Mouse (Mus musculus): ENCODE measurements at regions not wholly inside any gene's neighbourhood (a gene's known extent, or its start where the extent isn't known, plus 50 kb on each side); places are given as distances from the start of the nearest gene placed in this dataset.
A peak's percentile ranks its signal among the peaks of the same experiment; 100 is the strongest.

DNA sequence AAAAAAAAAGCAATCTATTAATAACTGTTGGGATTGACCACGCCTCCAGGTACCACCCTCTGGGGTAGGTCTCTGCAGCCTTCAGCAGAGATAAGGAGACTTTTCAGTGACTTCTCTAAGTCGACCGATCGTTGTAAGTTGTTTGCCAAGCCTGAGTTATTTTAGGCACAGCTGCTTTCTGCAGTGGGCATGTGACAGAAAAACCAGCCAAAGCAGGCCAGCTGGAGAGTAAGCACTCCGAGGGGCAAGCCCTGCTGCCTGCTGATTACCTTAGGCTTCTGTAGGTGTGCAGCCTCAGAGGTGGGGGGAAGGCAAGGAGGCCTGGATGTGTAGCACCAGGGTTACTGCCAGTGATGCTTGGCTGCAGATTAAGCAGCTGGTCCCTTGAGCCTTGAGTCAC lies 246.0 kb downstream of the Cd83 start:
- DNase-seq (ENCODE audit: low read depth, low spot score) = no peak

DNA sequence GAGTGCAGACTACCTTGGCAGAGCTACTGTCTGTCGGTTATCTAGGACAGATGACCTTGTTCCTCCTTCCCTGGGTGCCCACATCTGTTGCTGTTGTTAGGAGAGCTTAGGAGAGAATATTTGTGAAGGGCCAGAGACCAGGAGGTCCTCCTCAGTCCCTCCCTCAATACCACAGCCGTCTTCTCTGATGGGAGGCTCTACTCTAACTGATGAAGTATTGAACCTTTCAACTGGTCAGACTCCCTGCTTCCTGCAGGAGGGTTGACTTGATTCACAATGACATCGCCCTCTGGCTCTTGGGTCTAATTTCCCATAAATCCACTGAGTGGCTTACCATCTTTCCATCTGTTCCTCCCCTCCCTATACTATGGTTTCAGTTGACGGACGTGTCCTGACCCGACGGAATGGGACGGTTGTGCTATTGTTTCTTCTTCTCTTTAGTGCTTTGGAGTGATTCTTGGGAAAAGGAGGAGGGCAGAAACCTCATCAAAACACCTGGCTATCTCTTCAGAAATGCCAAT lies 253.3 kb downstream of the Cd83 start:
- no peak for DNase-seq (ENCODE audit: low read depth, low spot score)

DNA sequence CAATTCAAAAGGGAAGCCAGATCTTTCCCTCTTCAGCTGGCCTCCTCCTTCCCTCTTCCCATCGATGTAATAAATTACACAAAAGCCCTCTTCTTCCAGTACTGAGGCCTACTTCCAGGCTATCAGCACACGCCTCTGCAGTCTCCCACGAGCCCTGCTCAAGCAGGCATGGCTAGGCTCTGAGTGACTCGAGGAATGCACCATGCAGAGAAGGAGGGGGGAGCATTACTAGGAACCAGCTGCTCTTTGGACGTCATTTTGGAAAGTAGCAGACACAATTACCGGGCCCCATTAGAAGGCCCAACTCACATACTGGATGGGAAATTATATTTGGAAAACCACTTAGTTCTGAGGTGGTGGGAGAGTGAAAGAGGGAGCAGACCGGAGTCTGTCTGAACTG lies 253.7 kb downstream of the Cd83 start:
- no peak for DNase-seq (ENCODE audit: low read depth, low spot score)

DNA sequence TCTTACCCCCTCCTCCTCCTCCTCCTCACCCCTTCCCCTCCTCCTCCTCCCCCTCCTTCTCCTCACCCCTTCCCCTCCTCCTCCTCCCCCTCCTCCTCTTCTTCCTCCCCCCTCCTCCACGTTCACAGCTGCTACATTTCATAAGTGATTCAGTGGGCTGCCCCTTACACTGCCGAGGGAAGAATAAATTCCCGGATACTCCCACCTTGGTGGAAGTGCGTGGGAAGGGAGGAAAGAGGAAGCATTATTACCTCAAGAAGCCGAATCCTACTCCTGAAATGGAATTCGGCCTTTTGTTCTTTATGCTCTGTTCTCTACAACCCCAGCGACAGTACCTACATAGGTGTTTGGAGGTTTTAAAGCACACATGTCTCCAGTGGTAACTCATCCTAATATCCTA lies 256.1 kb downstream of the Cd83 start:
- no peak for DNase-seq (ENCODE audit: low read depth, low spot score)

DNA sequence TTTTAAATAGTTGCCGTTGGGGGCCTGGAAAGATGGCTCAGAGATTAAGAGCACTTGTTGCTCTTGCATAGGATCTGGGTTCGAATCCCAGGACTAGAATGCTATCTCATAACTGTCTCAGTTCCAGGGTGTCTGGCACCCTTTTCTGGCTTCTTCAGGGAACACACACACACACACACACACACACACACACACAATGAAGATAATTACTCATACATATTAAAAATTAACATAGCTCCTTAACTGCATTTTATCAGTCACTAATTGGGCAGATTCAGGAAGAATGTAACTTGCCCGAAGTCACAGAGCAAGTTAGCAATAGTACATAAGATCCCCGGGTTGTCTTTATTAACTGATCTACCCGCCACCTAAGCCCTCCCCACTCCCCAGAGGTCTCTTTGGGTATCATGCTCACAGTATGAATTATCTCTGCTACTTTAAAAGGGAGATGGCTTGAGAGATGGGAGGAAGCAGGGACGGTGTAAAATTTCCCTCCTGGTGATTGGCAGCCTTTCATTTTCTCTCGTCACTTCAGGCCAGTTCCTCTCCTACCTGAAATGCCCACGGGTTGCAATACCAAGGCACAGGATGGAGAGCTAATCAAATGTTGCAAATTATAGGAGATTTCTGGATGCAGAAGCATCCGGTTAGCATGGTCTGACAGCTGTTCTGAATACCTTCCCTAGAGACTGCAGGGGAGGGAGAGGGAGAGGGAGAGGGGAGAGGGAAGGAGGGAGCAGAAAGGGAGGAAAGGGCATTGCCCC lies 258.3 kb downstream of the Cd83 start:
- no peak for DNase-seq (ENCODE audit: low read depth, low spot score)

DNA sequence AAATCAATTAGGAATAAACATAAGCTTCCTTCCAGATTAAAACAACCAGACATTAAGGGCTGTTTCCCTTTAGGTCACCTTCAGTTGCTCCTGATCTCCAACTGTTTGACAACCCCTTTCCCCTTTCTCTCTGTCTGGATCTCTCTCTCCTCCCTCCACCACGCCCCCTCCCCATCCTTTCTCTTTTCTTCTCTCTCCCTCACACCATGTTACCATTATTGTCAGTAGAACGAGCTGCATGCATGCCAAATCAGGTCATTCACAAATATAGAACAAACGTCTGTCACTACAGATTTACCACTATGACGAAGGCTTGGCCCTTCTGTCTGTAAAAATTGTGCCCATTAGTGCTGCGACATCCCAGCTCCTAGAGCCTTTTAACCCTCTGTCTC lies 258.9 kb downstream of the Cd83 start:
- no peak for DNase-seq (ENCODE audit: low read depth, low spot score)

DNA sequence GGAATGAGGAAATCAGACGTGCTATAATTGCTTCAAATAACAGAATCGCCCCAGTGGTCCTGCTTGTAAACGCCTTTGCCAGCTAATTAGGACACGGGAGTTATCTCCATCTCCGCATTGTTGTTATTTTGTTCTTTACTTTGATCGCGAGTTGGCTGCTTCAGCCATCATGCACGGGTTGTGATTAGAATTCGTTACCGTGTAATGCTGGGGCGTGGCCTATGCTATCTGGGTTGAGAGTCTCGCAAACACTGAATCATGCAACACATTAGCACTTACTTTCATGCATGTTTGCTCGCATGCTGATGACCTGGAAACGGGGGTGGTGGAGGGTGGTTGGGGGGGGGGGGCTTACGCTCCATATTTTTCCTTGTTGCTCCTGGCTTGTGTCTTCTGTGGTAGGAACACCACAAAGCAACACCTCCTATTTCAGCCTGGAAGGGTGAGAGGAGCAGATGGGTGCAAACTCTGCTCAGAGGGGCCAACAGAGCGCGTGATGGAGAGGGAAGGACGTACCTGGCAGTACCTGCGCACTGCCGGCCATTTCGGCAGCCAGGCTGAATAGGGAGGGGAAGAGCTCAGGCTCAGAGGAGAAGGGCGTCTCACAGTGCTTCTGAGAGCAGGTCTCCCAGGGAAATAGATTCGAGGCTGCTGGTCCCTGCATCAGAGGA lies 260.1 kb downstream of the Cd83 start:
- no peak for DNase-seq (ENCODE audit: low read depth, low spot score)

DNA sequence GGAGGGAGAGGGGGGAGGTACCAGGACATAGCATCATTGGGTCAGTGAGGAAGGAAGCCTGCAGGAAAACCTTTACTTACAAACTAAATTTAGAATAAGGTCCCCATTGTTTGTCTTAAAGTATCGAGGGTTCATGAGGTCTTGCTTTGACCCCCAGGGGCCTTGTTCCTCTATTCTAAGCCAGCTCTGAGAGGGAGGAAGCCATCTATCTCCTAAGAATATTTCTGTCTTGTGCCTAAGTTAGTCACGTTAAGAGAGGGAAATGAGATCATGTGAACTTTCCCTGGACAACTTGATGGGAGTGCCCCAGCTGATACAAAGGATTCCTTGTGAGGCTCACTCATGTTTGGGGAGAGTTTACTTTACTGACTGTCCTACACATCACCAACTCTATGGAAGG lies 261.9 kb downstream of the Cd83 start:
- DNase-seq (ENCODE audit: low read depth, low spot score) = no peak

DNA sequence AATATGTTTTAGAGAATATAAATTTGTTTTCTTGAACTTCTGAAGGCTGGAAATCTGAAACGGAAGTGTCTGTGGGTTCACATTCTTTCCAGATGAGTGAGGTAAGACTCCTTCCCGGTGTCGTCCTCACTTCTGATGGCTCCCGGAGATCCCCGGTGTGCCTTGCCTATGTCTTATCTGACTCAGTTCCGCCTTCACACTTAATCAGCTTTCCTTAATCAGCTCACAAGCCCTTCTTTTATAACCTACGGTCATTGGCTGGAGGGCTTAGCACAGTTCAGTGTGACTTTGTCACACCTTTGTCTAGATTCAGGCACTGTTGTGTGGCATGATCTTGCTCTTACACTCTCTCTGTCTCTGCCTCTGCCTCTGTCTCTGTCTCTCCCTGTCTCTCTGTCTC lies 269.6 kb downstream of the Cd83 start:
- no peak for DNase-seq (ENCODE audit: low read depth, low spot score)

DNA sequence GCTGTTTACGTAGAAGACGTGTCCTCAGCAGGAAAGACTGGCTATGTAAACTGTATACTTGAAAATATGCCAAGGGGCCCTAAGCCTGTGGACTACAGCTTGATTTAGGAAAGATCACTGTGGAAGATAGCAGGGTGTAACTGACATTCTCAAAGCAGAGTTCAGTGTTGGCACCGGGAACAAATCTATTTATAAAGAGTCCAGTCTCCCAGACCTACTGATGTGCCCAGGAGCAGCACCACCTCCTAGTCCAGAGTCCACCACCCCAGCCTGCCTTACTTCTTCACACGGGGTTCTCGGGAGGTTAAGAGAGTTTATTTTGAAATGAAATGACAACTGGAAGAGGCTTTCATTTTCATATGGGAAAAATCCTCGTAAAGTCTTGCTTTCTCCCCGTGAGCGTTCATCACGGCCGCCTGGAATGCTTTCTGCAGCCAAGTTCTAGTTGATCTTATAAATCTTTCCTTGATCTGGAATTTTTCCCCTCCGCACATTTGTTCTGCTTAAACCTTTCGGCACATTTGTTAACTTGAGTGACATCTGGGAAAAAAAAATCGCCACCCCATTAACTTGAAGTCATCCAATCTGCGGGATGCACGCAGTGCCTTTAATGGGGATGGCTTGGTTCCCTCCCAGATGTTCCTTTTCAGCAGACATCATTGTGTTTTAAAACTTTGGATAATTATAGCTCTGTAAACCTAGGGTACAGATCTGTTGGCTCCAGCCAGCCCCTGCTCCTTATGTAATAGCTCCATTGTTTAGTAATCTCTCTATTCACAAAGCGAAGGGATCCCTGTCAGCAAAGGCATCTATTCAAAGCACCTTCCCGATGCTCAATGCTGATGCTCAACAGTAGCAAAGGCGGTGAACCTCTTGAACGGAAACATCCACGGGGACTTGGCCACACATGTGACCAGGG lies 271.3 kb downstream of the Cd83 start:
- DNase-seq (ENCODE audit: low read depth, low spot score) = no peak

DNA sequence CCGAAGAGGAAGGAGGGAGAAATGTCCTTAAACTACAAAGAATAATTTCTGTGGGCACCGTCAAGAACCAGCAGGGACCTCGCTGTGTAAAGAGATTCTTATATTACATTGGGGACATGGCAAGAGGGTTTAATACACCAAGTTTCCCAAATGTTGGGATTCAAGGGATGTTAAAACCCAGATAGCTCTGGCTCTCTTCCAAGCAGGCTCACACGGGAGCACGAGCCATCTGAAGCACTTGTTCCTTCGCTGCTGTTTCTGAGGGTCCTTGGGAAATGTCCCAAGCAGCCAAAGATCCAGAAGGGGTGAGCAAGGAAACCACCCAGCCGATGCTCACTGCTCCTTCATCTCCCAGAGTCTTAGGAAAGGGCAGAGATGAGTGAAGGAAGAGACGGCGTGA lies 272.1 kb downstream of the Cd83 start:
- DNase-seq (ENCODE audit: low read depth, low spot score) = no peak

DNA sequence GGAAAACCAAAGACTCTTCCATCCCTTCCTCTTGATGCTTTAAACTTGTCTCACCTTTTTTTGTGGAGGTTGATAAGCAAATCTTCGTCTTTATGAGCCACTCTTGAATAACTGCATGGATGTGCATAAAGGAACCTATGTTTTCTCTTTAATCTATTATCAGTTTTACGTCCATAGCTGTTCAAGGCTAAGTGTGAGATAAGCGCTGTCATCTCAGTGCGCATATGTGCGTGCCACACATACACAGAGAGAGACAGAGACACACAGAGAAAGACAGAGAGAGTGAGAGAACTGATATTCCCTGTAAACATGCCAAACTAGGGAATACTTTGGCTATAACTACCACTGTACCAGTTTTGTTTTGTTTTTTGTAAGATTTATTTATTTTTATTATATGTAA lies 273.0 kb downstream of the Cd83 start:
- DNase-seq (ENCODE audit: low read depth, low spot score) = no peak

DNA sequence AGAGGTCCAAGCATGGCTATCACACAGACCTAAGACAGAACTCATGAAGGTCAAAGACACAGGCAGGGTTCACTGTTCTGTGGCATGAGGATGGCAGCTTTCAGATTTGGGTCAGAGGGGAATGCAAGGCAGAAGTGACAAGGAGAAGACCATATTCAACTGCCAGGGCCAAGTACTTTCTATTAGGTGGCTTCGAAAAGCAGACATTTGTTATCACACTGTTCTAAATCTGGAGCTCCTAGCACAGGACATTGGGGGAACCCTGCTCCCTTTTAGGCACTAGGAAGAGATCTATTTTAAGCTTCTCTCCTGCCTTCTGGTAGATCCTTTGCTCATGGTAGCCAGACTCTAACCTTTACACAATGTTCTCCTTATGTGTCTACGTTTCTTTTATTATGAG lies 273.7 kb downstream of the Cd83 start:
- no peak for DNase-seq (ENCODE audit: low read depth, low spot score)

DNA sequence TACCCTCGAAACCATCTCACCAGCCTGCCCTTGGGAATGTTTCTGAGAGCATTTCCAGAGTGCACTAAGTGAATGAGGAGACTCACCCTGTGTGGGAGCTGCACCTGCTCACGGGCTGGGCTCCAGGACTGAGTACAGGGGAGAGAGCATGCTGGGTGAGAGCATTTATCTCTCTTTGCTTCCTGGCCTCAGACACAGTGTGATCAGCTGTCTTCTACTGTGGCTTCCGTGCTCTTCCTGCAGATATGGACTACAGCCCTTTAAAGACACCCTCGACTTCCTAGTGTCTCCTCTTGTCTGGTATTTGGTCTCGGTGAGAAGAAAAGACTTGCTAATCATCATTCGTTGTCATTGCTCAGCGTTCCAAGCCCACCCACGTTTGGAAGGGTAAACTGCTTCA lies 274.9 kb downstream of the Cd83 start:
- DNase-seq (ENCODE audit: low read depth, low spot score) = peak; percentile 32

DNA sequence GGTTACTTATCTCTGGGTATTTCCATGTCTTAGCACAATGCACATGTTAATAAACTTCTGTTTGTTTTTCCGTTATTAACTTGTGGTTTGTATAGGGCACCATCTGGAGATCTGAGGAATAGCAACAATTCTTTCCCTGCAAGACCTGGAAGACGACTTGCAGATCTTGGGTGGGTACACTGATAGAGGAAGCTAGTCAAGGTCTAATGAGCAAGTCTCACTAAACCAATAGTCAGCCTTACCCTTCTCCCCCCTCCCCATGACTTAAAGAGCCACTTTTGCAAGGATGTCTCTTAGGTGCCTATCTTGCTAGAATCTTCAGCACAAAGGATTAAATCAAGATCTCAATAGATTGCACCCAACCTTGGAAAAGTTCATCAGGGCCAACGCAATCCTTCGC lies 276.7 kb downstream of the Cd83 start:
- no peak for DNase-seq (ENCODE audit: low read depth, low spot score)

DNA sequence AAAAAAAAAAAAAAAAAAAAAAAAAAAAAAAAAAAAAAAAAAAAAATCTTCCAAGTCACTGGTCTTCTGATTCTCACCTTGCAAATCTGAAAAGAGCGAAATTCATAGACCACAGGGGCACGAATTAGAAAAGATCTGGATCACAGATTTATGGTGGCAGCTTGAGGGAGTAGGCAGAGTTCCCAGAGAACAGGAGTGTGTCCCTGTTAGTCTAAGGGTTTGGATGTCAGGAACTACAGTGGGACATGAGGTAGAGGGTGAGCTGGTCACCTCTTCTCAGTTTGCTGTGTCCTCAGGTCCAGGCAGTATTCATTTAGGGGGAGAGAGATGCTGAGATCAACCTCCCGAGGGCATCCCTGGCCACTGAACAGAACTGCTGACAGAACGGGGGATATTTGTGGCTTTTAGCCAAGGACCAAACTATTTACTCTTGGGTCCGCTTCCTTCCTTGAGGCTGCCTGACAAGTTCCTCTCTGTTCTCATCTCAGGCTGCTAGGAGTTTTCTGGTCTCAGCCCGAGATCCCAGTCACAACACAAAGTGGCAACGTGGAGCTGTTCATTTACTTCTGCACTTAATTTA lies 277.2 kb downstream of the Cd83 start:
- no peak for DNase-seq (ENCODE audit: low read depth, low spot score)

DNA sequence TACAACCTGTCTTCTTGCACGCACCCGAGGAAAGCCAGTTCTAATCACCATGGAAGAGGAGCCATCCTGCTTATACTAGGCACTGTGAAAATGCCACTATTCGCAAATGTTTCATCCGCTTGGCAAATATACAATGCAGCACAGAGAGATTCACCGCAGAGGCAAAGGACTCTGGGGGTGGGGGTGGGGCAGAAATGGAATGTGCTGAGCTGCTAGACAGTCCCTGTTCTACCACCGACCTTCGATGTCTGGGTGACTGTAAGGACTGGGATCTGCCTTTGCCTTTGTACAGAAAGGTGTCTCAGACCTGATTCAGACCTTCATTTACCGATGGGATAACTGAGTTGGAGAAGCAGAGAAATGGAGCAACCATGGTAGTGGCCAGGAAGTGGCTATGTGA lies 278.7 kb downstream of the Cd83 start:
- peak; percentile 17 for DNase-seq (ENCODE audit: low read depth, low spot score)

DNA sequence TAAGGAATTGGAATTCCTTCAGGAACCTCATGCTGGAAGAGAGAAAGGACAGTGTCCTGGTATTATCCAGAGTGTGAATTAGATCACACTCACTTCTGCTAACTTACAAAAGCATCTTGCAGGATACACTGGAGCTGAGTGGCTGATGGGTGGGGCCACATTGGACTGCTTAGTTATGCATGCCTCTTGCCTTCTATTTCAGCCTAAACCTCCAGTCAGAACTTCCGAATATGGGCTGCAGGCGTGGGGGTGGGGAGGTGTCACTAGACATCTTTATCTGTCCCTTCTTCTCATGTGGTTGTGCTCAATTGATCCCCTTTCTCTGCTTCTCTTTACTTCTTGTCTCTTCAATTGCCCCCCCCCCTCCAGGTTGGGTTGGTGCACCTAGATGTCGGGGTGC lies 279.5 kb downstream of the Cd83 start:
- no peak for DNase-seq (ENCODE audit: low read depth, low spot score)

DNA sequence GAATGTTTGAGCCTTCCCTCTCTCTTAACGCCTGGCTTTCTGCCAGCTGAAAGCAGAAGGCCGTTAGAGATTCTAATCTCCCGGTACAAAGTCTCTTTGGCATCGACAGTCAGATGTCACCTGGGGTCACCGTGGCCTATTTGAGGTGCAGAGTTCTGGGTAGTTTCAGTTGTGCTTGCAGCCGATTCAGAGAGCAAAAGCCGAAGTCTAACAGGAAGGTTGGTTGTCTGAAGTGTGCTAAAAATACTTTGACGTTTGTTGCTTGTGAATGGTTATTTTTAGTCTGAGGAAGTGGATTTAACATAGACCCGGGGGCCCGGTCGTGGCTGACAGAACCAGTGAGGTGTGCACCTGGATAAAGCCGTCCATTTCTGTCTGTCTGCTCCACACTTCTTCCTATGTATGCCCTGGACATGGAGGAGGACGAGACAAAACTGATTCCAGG lies 281.2 kb downstream of the Cd83 start:
- peak; percentile 74 for DNase-seq (ENCODE audit: low read depth, low spot score)

DNA sequence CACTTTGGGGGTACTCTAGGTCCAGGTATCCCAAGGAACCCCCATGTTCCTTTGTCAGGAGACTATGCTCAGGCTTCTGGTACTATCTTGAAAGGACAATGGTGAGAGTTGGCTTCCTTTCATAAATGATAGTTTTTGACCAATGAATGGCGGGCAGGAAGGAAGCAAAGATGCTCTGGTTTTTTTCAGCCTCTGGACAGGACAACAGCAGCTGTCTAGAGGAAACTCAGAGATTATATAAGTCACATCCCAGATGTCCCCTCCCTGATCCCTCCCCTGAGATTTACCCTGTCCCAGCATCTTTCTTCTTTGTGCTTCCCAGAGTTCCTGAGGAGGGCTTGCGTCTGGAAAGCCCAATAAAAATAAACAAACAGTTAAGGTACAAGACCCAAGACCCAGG lies 282.7 kb downstream of the Cd83 start:
- DNase-seq (ENCODE audit: low read depth, low spot score) = no peak

DNA sequence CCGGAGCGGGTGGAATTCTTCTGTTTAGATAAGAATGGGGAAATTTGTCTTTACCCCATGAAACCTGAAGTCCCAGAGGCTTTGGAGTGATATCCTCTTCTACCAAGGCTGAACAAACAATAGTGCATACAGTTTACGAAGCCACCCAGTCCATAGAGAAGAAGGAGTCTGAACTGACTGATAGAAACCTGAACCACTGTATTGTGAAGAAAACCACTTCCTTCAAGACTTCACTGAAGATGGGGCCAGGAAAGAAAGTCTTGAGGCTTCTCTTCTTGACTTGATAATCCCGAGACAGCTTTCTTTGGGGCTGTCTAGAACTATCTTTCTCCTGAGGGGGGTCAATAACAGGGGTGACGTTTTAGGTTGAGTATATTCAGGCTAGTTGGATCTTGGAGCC lies 284.4 kb downstream of the Cd83 start:
- peak; percentile 31 for DNase-seq (ENCODE audit: low read depth, low spot score)

DNA sequence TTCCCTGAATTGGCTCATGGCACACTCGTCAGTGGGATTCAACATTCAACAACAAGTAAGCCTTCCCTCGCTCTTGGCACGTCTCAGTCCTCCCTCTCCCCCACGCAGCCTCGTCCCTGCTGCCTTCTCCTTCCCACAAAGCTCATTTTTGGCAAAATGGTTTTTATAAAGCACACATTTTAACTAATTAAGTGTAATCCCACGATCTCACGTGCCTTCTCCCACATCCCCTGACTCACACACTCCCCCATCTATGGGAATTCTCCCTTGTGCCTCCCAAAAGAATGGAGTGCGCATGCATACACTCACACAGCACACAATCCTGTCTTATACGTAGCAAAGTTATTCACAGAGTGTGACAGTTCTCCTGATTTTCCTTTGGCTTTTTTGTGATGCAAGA lies 288.5 kb downstream of the Cd83 start:
- DNase-seq (ENCODE audit: low read depth, low spot score) = no peak

Measured in CD4-positive, CD25-positive, alpha-beta regulatory T cell, adult 2 months (primary cell).